Mouse (Mus musculus): ENCODE measurements around the gene Crisp2. TPM values are rescaled to one million over a fixed set of nuclear protein-coding genes. Genes with fewer than 3 reads are reported as not detected.

The Crisp2 gene
- not detected for total RNA-seq (2023)

GRCm38 (mm10) chr17:40806953-40807572 lies at the start of gene Crisp2:
Gene Crisp2 (minus strand): TSS chr17:40807003.

DNA sequence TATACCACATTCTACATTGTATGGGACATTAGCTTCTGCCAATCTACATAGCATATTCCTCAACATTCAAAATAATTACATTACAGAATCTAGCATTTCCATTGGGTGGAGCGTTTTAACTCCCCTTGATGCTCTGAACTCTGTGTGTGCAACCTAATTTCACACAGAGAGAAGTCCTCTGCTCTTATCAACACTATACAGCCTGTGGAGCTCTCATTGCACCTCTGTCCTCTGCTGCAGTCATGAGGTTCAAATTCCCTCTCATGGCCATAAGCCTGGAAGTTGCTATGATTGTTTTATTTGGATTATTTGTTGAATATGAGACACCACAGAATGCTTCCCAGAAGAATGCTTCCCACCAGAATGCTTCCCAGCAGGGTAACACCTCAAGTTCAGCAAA lies 4.1 kb upstream of the Crisp2 start, which contains the start of gene Rhag:
Rhag (plus strand) TSS at position 193 of the 400 bp plus-strand sequence.

DNA sequence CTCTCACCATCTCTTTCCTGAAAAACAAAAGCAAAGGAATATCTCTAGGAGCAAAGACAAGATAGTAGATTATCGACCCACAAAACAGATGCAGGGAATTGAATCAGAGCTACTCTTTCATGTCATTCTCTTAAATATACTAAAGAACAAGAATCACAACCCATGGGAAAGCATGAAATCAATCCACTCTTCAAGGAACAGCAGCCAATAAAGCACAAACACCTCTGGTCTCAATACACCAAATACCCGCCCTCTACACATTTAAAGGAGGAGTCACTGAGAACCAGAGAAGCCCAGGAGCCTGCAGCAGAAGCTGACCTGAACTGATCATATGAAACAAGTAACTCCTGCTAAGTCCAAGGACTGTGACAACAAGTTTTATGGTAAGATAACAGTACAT lies 80.0 kb downstream of the Crisp2 start, which contains the start of gene Esp1:
Esp1 (plus strand) TSS at position 301 of the 400 bp plus-strand sequence.

Other genes with a start within 250 kb of the Crisp2 start
- not detected for gene Esp6, start 245.5 kb downstream of the Crisp2 start, total RNA-seq (2023)
- gene Esp4, start 208.4 kb downstream of the Crisp2 start, total RNA-seq (2023) = not detected
- gene Esp3, start 174.9 kb downstream of the Crisp2 start, total RNA-seq (2023) = not detected
- gene Esp1, start 79.9 kb downstream of the Crisp2 start, total RNA-seq (2023) = not detected
- gene Rhag, start 4.1 kb upstream of the Crisp2 start, total RNA-seq (2023) = not detected
- gene 9130008F23Rik, start 73.6 kb upstream of the Crisp2 start, total RNA-seq (2023) = not detected
- not detected for gene Glyatl3, start 107.3 kb upstream of the Crisp2 start, total RNA-seq (2023)
- 10 to 100 TPM; 13.1 to 16.6 TPM for gene Mut, start 127.7 kb upstream of the Crisp2 start, total RNA-seq (2023)
- 10 to 100 TPM; 40.6 to 44.3 TPM for gene Cenpq, start 128.0 kb upstream of the Crisp2 start, total RNA-seq (2023)